Mouse (Mus musculus): ENCODE data around the gene Trf.

The Trf gene

DNA sequence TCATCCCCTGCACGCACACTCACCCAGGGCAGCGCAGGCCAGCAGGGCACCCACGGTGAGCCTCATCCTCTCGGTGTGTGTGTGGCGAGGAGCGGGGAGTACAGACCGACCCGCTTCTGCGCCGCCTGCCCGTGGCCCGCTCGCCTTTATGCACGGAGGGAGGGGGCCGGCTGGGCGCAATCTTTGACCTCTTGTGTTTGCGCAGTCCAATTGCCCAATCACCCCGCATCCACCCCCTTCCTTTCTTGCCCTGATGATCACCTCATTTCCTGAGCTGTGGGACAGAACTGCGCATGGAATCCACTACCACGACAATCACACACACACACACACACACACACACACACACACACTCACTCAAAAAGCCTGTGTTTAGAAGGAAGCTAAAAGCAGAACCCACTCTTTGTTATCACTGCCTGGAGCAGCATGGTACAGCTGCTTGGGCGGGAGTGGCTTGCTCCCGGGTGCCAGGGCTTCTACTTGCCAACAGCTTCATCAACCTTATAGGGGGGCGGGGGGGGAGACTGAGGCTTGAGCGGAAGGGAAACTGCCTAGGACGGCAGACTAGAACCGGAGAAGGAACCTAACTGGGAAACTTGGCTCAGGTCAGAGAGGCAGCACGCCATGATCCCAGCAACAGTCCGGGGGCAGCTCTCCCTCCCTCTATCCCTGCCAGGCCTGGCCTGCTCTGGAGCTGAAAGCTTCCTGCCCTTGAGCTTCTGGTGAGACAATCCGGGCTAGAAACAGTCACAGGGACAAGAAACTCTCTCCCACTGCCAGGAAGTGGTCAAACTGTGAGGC, at the start of gene Trf, which contains the start of gene Gm20425:
TSS of gene Trf (minus strand) at position 294 of the 801 bp plus-strand sequence.
TSS of gene Gm20425 (minus strand) at position 157 of the 801 bp plus-strand sequence.
- DNase-seq (ENCODE audit: extremely low read depth, low read depth, low spot score) = no peak

DNA sequence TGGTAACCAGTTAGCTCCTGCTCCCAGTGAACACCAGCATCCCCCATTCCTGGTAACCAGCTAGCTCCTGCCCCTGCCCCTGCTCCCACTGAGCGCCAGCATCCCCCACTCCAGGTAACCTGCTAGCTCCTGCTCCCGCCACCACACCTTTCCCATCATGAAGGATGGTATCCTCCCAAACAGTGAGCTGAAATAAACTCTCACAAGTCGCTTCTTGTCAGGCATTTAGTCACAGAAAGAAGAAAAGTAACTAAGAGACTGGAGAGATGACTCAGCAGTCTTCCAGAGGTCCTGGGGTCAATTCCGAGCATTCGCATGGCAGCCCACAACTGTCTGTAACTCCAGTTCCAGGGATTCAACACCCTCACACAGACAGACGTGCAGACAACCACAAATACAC, 46.6 kb upstream of the Trf start:
- no peak for DNase-seq (ENCODE audit: extremely low read depth, low read depth, low spot score)

DNA sequence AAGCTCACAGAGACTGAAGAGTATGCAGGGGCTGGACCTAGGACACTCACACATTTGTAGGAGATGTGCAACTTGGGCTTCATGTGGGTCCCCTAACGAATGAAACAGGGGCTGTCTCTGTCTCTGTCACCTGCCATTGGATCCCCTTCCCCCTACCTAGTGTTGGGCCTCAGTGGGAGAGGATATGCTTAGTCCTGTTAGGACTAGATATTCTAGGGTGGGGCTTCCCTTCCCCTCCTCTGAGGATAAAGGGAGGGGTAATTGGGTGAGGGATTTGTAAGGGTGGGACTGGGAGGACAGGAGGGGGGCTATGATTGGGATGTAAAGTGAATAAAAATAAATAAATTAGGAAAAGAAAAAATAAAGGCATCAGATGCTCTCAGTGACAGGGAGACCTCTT, 45.4 kb upstream of the Trf start:
- no peak for DNase-seq (ENCODE audit: extremely low read depth, low read depth, low spot score)

DNA sequence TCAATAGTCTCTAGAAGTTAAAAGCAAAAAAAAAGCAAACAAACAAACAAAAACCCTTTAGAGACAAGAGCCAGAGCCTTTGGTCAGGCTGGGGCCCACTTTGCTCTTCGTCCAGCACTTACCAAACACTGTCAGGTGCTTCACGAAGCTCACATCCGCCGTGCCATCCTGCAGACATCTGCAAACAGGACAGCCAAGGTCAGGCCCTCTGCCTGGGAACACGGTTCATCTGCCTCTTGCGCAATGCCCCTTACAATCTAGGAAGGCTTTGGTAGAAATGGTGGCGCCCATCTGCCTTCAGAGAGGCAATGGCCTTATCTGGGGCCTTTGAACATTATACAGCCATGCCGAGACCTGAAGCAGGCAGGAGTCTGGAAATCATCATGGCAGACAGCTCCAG, 44.6 kb upstream of the Trf start:
- no peak for DNase-seq (ENCODE audit: extremely low read depth, low read depth, low spot score)

DNA sequence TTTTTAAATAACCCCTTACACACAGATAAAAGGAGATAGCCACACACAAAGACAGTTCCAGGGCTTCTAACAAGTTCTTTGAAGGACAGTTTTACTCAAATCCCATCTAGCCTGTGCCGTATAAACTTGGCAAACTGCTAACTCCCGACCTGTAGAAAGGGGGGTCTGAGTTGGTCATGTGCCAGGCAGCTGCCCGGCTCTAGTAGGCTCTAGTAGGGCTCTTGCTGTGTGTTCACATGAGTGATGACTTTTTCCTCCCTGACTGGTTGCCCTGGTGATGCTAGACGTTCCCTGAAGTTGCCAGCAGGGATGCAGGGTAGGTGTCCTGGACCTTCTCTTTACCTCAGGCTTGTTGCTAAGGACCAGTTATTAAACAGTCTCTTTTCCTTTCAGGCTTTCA, 40.9 kb upstream of the Trf start:
- no peak for DNase-seq (ENCODE audit: extremely low read depth, low read depth, low spot score)

DNA sequence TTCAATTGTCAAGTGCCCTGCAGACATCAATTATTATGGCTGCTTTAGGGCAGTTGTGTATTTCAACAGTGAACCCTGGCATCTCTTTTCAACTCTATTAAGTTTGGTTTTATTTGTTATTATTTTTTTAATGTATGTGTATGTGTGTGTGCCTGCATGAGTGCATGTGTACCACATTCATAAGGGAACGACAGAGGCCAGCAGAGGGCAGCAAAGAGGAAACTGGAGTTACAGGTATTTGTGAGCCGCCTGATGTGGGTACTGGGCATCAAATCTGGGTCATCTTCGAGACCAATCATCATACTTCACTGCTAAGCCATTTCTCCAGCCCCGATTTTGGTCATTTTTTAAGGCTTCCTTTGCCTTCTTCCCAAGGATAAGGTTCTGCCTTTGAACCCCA, 35.5 kb upstream of the Trf start:
- DNase-seq (ENCODE audit: extremely low read depth, low read depth, low spot score) = no peak

DNA sequence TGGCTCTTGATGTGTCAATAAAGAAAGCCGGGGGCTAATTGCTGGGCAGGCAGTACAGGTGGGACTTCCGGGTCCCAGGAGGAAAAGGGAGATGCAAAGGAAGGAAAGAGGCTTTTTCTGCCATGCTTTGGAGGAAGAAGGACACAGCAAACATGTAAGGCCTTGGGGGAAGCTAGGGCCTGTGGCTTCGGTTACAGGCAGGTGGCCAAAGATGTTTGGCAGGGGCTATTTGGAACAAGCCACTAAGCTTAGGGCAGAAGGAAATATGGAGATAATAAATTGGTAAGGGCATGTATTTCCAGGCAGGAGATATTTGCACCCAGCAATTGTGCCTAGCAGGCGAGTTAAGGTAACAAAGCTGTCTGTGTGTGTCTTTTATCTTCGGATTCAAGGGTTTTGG, 22.7 kb upstream of the Trf start:
- no peak for DNase-seq (ENCODE audit: extremely low read depth, low read depth, low spot score)

DNA sequence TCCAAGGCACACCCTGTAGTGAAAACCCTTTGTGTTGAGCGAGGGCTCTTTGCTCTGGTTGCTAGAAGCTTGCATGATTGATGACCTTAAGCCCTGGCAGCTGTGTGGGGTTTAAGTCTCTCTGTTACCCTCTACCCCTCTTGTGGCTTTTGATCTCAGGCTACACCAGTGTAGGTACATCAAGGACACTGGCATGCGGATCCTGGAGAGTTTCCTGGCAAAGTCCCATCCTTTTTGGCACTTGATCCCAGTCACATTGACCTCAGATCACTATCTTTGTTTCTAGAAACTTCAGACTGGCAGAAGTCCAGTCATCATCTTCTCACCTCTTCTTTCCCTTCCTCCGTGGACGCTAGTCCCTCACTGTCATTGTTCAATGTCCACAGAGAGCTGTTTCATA, 18.4 kb upstream of the Trf start:
- no peak for DNase-seq (ENCODE audit: extremely low read depth, low read depth, low spot score)

DNA sequence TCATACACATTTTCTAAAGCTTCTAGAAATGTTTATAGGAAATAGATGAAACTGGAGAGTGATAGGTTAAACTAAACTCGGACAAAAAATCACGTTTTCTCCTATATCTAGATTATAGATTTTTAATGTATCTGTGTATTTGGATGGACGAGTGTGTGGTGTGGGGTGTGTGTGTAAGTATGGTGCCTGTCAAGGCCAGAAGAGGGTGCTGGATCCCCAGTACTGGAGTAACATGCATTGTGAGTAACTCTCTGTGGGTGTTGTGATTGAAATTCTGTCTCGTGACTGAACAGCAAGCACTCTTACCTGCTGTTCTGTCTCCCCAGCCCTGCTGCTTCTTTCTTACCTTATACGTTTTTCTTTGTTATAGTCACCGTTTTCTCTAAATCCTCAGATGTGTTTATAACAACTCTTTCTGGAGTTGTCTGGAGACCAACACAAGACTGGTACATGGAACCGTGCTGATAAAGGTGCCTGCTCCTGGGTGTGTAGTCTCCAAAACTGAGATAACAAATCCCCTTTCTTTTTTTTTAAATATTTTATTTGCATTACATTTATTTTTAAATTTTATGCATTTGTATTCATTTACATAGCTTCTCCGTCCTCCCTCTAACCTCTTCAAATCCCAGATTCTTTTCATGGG, 16.4 kb upstream of the Trf start:
- DNase-seq (ENCODE audit: extremely low read depth, low read depth, low spot score) = no peak

DNA sequence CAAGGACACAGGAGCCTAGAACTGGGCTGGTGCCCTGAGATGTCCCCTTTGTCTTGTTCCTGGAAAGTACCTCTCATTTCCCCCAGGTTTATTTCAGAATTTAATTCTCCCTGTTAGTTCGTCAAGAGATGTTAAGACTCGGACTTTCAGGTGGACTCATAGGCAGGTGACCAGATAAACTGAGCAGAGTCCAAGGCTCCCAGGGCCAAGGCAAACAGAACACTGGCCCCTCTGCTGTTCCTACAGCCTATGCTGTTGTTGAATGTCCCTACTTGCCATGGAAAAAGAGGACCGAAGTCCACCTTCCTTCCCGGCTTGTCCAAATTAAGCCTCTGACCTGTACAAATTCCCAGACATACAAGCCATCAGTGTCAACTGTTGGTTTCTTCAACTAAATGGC, 13.4 kb upstream of the Trf start:
- no peak for DNase-seq (ENCODE audit: extremely low read depth, low read depth, low spot score)

DNA sequence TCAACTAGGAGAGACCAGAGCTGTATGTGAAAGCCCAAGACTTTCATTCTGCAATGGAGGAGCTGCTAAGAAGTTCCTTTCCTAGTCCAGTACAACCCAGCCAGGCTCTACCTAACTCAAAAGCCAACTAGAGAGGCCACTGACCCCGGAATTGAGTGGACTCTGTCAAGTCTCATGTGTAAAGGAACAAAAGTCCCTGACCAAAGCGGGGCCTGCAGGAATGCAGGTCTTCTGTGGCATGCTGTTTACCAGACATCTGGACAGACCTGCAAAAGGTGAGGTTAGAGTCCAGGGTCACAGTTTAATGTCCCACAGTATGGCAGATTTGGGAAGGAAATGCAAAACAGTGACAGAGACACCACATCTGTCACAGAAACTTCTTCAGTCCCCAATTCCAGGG, 11.0 kb upstream of the Trf start:
- DNase-seq (ENCODE audit: extremely low read depth, low read depth, low spot score) = no peak

DNA sequence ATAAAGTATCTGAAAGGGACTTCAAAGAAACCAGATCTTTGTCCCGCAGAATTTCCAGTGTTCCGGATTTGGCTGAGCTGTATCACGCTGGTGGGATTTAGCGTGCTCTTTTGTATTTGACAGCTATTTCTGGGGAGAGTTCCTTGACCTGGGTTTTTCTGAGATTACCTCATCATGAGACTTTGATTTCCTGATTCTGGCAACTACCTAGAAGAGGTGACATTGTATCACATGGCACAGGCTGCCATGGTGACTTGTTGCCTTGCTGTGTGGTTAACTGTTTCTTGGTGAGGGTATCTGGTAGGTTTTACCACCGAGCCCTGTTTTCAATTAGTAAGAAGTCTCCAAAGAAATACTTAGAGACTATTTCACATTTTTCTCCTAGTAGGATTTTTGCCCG, 9.2 kb upstream of the Trf start:
- no peak for DNase-seq (ENCODE audit: extremely low read depth, low read depth, low spot score)

DNA sequence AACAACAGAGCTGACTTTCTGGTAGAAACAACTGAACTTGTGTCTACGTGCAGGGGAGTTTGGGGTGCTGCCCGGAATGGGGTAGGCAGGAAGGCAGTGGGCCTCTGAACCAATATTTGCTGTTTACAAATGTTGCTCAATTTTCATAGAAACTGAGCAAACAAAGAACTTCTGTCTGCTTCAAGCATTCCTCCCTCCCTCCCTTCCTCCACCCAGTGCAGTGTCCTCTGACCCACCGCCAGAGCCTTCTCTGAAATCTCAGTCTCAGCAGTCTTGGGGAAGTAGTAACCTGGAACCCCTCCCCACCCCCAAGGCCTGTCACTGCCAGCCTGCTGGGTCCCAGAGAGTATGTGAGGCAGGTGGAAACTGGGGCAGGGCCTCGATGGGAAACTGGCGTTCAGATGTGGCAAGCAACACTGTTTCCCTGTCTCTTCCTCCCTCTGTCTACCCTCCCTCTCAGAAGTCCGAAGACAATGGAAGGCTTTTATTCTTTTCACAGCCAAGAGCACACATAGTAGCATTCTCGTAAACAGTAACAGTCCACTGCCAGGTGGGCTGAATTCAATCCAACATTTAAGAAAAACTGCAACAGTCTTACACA, 4.4 kb upstream of the Trf start:
- DNase-seq (ENCODE audit: extremely low read depth, low read depth, low spot score) = no peak

DNA sequence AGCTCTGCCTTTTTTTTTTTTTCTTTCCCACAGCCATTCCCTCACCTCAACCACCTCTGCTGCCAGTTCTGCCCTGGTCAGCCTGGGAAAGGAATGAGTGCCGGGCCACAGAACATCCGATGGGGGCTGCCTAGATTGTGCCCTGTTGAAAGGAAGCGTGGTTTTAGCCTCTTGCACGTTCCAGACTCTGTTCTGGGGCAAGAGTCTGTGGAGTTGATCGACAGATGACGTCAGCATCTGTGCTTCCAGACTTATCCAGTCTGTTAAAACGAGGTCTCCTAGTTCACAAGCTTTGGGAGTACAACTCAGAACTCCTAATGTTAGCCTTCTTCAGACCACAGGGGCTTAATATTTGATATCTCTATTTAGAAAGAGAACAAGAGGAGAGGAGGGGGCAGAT, 3.8 kb upstream of the Trf start:
- no peak for DNase-seq (ENCODE audit: extremely low read depth, low read depth, low spot score)

DNA sequence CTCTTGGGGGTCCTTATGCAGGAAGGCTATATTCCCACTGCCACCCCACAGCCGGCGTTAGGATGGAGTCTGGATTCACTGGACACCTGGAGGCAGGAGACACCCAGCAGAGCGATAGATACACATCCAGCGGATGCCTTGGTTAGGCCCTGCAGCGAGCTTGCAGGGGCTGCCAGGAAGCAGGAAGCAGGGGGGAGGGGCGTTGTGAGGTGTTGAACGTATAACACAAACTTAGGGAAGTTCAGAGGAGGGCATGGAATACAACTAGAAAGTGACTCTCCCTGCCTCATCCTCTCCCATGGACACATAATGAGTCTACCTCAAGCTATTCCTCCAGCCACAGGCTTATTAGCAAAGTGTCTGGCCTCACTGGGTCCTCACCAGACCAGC, 2.8 kb upstream of the Trf start:
- no peak for DNase-seq (ENCODE audit: extremely low read depth, low read depth, low spot score)

DNA sequence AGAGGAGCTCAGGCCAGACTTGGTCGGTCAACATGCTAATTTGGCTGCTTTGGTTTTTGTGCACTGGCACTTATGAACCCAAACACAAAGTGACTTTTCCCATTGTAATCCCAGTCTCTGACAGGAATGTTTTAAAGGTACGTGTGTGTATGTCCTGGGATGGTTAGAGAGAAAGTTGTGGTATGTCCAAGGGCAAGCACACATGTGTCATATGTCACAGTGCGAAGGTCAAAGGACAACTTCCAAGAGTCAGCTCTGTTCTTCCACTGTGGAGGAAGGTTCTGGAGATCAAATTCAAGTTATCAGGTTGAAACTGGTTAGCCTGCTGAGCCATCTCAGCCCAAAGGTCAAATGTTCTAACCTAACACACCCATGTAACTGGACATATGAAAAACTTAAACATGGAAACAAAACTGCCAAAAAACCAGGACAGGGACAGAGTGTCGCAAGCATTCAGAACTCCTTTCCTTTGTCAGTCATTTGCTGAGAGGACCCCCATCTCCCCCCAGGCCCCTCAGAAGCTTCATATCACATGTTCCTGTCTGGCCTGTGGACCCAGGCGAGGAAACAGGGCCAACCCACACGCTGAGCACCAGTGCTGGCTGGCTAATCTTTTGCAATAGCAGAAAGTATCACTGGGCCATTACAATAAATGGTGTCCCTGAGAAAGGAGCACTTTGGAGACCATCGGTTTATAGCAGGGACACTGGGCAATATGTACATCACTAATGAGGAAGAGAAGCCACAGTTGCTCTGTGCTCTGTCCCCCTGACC, 2.2 kb upstream of the Trf start:
- no peak for DNase-seq (ENCODE audit: extremely low read depth, low read depth, low spot score)

DNA sequence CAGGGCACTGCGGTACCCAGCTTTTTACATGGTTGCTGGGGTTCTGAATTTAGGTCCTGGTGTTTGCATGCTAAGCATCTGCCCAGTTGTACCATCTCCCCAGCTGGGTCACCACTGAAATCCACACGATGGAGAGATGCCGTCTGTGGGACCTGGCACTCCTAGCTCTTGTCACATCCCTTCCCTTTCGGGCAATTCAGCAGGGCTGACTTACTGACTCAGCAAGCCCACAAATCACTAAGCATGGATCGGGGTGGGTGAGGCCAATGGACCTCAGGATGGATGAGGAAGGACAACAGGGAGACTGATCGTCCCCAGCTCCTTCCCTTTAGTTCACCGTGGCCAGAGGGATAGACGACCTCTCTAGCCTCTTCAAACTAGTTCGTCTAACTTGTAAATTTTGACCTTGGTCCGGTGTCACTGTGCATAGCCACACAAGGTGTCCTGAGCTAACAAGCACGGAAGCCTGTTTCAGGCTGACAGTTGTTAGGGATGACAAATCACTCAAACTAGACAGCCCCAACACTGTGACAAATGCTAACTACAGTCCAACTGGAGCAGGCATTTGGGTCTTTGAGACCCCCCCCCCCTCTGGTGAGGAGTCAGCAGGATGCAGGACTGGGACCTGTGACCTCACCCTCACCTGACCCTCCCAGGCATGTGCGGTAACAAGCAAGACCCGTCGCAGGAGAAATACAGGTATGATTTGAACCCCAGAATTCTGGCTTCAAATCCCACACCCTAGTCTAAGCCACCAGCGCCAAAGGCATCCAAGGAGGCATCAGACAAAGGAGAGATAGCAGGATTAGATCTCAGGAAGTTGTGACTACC, 992 bp downstream of the Trf start:
- no peak for DNase-seq (ENCODE audit: extremely low read depth, low read depth, low spot score)

DNA sequence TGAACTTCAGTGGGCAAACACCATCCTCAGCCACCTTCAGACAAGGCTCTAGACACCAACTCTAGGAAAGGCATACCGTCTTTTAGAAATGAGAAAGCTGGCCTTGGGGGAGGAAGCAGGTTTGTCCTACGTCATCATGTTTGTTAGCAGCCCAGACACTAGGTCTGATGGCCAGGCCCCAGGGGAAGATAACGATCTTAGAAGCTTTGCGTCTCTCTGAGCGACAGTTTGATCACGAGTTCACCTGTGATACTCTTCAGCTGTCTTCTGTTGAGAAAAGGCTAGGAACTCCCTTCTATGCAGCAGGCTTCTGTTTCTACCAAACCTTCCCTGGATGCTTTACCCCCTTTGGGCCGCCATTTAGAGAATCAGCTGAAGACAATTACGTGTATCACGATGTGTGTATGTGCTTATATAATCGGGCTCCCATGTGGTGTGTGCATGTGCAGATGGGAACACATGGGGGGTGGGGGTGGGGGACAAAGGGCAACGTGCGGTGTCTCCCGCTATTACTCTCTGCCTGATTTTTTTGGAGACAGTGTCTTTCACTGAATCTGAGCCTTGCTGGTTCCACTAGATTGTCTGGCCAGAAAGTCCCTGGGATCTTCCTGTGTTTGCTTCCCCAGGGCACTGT, 1.8 kb downstream of the Trf start:
- DNase-seq (ENCODE audit: extremely low read depth, low read depth, low spot score) = no peak

DNA sequence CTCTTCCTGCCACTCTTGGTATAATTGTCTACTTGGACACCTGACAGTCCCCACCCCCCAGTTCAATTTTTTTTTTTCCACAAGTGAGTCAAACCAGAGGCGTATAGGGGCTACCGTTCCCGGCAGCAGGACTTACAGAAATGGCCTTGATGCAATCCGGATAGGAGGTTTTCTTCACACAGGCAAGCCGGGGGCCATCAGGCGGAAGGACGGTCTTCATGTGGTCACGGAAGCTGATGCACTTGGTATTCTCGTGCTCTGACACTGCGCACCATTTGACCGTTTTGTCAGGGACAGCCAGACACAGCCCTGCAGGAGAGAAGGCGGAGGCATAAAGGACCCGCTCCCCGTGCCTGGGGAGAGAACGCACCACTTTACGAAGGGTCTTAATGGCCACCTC, 2.5 kb downstream of the Trf start:
- DNase-seq (ENCODE audit: extremely low read depth, low read depth, low spot score) = no peak

DNA sequence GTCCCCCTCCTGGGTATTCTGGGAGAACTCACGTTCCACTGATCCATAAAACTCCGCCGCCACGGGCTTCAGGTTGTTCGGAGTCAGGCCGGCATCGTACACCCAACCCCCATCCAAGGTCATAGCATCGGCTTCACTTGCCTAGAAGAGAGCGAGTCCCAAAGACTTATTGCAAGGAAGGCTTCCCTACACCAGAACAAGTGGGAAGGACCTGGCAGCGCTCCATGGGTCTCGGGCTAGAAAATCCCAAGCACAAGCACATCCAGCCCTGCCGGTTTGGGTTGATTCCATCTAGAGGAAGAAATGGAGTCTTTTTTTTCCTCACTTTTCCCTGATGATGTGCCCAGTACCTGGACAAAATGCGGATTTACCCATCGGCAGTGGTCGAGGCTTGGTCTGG, 3.4 kb downstream of the Trf start:
- no peak for DNase-seq (ENCODE audit: extremely low read depth, low read depth, low spot score)
